Mouse (Mus musculus): Measurements from ENCODE around the gene Cfl1.
A peak's percentile ranks its signal among the peaks of the same experiment; 100 is the strongest.

Gene Cfl1

DNA sequence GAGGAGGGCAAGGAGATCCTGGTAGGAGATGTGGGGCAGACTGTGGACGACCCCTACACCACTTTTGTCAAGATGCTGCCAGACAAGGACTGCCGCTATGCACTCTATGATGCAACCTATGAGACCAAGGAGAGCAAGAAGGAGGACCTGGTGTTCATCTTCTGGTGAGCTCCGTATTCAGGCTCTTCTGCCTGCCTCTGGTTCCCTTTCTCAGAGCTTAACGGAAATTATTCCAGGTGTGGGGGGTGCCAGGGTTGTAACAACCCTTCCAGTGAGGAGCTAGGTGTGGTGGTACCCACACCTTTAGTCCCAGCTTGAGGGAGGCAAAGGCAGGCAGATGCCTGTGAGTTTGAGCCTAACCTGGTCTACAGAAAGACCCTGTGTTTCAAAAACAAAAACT, 2.4 kb downstream of the Cfl1 start:
- TF ChIP-seq GATA4 (IDR thresholded peaks at IDR 0.05; ENCODE audit: insufficient replicate concordance, low read length): no peak

- TF ChIP-seq GATA4 (IDR thresholded peaks at IDR 0.05; ENCODE audit: insufficient replicate concordance, low read length): no peak
Observed at GRCm38 (mm10) chr19:5494314-5494713, 4.1 kb downstream of the Cfl1 start.

GRCm38 (mm10) chr19:5495353-5496051, 5.2 kb downstream of the Cfl1 start:
- no peak for TF ChIP-seq GATA4 (IDR thresholded peaks at IDR 0.05; ENCODE audit: insufficient replicate concordance, low read length)

- TF ChIP-seq GATA4 (IDR thresholded peaks at IDR 0.05; ENCODE audit: insufficient replicate concordance, low read length): no peak
Observed at GRCm38 (mm10) chr19:5496052-5496370, 5.8 kb downstream of the Cfl1 start.

GRCm38 (mm10) chr19:5500330-5500875, 10.1 kb downstream of the Cfl1 start:
- no peak for TF ChIP-seq GATA4 (IDR thresholded peaks at IDR 0.05; ENCODE audit: insufficient replicate concordance, low read length)

- no peak for TF ChIP-seq GATA4 (IDR thresholded peaks at IDR 0.05; ENCODE audit: insufficient replicate concordance, low read length)
Observed at GRCm38 (mm10) chr19:5503687-5504086, 13.4 kb downstream of the Cfl1 start, which contains the start of gene 1700020D05Rik. Gene 1700020D05Rik, minus strand, starts transcription at chr19:5503787.

DNA sequence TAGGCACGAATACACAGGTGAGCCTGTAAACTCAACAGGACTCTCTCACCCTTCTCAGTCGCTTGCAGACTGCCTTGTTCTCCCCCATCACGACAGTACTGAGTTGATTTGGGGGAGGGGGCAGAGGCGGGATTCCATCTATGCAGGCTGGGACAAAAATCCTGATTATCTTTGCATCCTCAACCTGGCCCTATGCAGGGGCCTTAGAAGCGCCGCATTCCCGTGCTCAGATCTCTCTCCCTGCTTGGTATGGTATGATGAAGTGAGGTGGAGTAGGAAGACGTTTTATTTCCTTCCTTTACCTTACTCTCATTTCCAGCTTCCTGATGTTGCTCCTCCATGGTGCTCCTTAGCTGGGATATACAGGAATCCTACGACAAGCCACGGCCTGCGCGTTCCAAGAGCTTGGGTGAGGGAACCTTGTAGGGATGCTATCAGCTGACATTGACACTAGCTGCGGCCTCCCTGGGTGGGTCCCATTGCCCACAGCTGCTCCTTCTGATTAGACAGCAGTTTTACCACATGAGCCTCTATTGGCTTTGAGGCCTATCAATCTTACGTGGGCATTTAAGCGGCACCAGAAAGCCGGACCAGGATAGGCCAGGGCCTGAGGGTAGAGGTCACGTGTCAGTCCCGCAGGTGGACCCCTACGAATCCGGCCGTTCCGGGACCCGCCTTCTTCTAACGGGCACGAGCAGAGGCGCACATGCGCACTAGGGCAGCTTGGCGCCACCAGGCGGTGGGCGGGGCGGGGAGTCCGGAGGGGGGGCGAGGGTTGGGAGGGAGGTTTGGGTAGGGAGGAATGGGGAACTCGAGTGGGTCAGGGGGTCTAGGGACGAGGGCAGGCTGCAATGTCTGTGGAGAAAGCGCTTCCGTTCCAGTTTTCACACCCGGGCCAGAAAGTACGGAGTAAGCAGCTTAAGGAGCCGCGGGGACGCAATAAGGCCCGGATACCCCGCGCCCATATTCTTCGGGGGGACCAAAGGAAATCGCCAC, 20.1 kb downstream of the Cfl1 start, which contains the start of gene Snx32:
Gene Snx32, minus strand, starts transcription at position 508 of the 996 bp plus-strand sequence.
- TF ChIP-seq GATA4 (IDR thresholded peaks at IDR 0.05; ENCODE audit: insufficient replicate concordance, low read length): peak; percentile 57; the same call in 1 of the 2 replicates

DNA sequence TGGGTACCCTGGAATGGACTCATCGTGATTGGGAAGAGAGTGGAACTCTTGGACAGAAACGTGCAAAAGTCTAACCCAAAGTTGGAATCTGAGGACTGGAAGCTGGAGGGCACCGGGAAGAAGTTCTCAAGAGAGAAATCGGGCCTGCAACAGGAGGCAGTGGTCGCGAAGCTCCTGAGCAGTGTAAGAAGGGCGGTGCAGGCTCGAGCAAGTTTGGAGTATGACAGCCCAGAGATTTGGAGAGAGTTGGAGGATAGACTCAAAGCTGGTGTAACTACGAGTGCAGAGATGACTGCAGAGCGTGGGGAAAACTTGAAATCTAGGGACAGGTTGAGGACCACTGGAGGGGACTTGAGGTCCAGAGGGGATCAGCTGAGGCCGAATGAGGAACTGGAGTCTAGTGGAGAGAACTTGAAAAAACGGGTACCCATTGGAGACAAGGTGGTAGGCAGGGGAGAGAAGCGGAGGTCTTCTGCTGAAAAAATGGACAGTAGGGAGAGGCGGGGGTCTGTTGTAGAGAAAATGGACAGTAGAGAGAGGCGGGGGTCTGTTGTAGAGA, 20.9 kb downstream of the Cfl1 start:
- no peak for TF ChIP-seq GATA4 (IDR thresholded peaks at IDR 0.05; ENCODE audit: insufficient replicate concordance, low read length)

DNA sequence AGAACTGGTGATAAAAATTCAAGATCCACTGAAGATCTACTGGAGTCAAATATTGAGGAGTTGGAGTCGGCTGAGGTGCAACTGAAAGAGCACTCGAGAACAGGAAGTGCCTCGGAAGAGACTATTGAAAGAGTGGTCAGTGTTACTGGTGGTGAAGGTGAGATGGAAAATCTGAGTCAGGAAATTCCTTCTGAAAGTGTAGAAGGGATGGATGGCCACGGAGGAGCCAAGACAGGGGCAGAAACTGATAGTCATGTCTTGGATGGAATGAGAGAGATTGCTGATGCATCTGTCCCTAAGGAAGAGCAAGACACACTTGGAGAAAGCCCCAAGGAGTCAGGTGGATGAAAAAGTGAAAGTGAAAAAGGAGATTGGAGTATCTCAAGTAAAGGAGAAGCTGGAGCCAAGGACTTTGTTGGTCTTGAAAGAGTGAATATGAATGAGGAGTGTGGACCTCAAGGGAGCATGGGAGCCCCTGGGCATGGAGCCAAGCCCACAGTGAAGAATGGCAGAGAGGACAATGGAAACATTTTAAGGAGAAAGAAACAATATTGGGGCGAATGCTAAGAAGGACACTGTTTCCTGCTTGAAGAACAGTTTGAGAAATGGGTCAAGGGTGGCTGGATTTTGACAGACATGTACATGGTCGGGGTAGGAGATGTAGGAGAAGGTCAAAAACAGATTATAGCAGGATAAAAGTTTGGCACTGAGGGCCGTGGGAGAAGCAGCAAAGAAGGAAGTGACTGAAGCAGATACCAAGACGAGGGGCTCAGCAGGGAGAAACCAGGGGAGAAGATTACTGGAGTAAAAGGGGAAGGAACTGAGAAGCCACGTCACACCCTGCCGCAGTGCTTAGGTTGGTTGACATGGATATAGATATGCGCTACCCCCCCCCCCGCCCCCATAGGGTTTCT, 22.1 kb downstream of the Cfl1 start:
- no peak for TF ChIP-seq GATA4 (IDR thresholded peaks at IDR 0.05; ENCODE audit: insufficient replicate concordance, low read length)

DNA sequence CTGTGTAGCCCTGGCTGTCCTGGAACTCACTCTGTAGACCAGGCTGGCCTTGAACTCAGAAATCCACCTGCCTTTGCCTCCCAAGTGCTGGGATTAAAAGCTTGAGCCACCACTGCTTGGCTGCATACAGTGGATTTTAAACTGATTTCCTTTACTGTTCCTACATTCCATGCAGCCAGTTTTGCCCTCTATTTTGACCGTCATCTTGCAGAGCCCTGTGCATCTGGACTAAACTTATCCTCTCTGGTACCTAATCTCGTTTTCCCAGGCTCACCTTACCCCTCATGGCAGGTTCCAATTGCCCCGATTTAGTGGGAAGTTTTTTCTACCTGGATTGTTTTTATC, 22.7 kb downstream of the Cfl1 start:
- no peak for TF ChIP-seq GATA4 (IDR thresholded peaks at IDR 0.05; ENCODE audit: insufficient replicate concordance, low read length)

GRCm38 (mm10) chr19:5515840-5516777, 25.9 kb downstream of the Cfl1 start:
- no peak for TF ChIP-seq GATA4 (IDR thresholded peaks at IDR 0.05; ENCODE audit: insufficient replicate concordance, low read length)

DNA sequence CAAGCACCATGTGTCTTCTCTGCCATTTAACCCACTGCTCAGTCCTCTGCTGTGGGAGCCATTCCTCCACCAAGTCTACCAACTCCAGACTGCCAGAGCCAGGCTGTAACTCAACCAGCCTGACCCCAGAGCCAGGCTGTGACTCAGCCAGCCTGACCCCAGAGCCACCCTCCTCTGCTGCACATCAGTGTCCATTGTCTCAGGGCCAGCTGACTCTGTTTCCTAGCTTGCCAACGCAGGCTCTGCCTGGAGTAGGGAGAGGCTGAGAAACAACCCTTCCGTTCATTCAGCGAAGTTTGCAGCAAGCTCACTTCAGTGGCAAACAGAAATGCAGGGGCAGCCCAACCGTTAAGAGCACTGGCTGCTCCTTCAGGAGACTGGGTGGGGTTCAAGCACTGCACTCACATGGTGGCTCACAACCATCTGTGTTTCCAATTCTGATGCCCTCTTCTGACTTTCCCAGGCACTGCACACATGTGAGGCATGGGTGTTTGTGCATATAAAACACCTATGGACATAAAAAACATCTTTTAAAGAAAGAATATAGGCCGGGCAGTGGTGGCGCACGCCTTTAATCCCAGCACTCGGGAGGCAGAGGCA, 26.8 kb downstream of the Cfl1 start:
- no peak for TF ChIP-seq GATA4 (IDR thresholded peaks at IDR 0.05; ENCODE audit: insufficient replicate concordance, low read length)

DNA sequence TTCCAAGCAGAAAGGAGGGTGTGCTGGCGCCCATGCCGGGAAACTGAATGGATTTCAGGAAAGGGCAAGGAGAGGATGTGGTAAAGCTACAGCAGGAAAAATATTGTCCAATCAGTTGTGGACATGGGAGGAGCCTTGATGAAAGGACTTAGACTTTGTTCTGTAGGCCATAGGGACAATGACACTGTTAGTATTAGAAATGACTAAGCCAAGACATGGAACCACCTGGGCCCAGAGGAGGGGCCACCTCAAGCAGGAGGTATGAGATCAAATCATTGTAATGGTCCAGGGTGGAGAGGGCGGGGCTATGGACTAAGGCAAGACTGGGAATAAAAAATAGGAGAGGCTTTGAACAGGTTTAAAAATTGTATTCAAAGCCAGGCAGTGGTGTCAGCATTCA, 28.5 kb downstream of the Cfl1 start:
- TF ChIP-seq GATA4 (IDR thresholded peaks at IDR 0.05; ENCODE audit: insufficient replicate concordance, low read length): no peak
